Mouse (Mus musculus): ENCODE results near the gene Taok3. TPM values are rescaled to one million over a fixed set of nuclear protein-coding genes. Genes with fewer than 3 reads are reported as not detected.

The Taok3 gene
- 136 TPM for polyA plus RNA-seq (2017; shearing (Covaris generic))

GRCm38 (mm10) chr5:117119777-117120488 is at the start of gene Taok3:
Gene Taok3, plus strand, starts transcription at chr5:117120129.

GRCm38 (mm10) chr5:117115836-117116366 is 4.0 kb upstream of the Taok3 start, which contains the start of gene Suds3:
Gene Suds3, minus strand, starts transcription at chr5:117116113.

GRCm38 (mm10) chr5:117286831-117287822 is 167.2 kb downstream of the Taok3 start, which contains the start of gene Pebp1:
Gene Pebp1, minus strand, starts transcription at chr5:117287625.

GRCm38 (mm10) chr5:117318741-117319629 is 199.1 kb downstream of the Taok3 start, which contains the start of gene Vsig10:
Gene Vsig10, plus strand, starts transcription at chr5:117319083.

Other genes with a start within 250 kb of the Taok3 start
- gene Suds3, start 4.0 kb upstream of the Taok3 start, polyA plus RNA-seq (2017; shearing (Covaris generic)): 5.7 TPM
- 297 TPM for gene Pebp1, start 167.5 kb downstream of the Taok3 start, polyA plus RNA-seq (2017; shearing (Covaris generic))
- 9.4 TPM for gene Vsig10, start 199.0 kb downstream of the Taok3 start, polyA plus RNA-seq (2017; shearing (Covaris generic))
- 7.7 TPM for gene Wsb2, start 237.2 kb downstream of the Taok3 start, polyA plus RNA-seq (2017; shearing (Covaris generic))

Measured in CD4-positive, CD25-positive, alpha-beta regulatory T cell, adult 9 weeks (primary cell).